Mouse (Mus musculus): ENCODE measurements around the gene Metap1d. TPM values are rescaled to one million over a fixed set of nuclear protein-coding genes. Genes with fewer than 3 reads are reported as not detected.

Gene Metap1d
- total and polyA plus RNA-seq, 2 experiments from 2014 or later = 14.4 to 25.1 TPM

DNA sequence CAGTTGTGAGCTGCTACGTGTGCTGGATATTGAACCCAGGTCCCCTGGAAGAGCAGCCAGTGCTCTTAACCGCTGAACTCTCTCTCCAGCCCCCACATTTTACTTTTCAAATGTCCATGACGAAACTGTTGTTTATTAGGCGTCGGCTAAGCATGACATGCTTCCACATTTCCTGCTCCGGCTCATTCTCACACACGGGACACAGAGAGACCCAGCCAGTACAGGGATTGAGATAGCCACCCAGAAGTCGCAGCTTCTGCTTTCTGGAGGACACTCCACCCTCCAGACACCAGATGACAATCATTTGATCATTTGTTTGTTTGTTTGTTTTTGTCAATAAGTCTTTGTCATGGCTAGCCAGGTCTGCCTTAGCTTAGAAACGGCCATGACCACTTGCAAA lies 51.8 kb downstream of the Metap1d start:
- Histone ChIP-seq H3K9me3 (ENCODE audit: low read length) (no peaks in the 10 kb centered on the region), H3K4me3 (ENCODE audit: low read depth, low read length) (no peak overlapping the region), H3K9ac (replicated peaks; ENCODE audit: low read length, poor library complexity, severe bottlenecking) (no peak overlapping the region), H3K27ac (ENCODE audit: low read depth, low read length) (no peak overlapping the region), H3K27me3 (ENCODE audit: insufficient read depth, low read length) (no peaks in the 10 kb centered on the region), H3K4me2 (ENCODE audit: low read depth, low read length, poor library complexity, severe bottlenecking) (no peak overlapping the region), H3K4me1 (ENCODE audit: insufficient read depth, low read length) (no peaks in the 10 kb centered on the region), H3K36me3 (ENCODE audit: insufficient read depth, low read length) (no peaks in the 10 kb centered on the region)
- no peak for TF ChIP-seq CTCF (IDR thresholded peaks at IDR 0.05)
- DNase-seq (ENCODE audit: low spot score) = no peak
- no peak for ATAC-seq (ENCODE audit: low FRiP score)
- WGBS = 78% methylated on average over 9 of the region's 9 CpGs

DNA sequence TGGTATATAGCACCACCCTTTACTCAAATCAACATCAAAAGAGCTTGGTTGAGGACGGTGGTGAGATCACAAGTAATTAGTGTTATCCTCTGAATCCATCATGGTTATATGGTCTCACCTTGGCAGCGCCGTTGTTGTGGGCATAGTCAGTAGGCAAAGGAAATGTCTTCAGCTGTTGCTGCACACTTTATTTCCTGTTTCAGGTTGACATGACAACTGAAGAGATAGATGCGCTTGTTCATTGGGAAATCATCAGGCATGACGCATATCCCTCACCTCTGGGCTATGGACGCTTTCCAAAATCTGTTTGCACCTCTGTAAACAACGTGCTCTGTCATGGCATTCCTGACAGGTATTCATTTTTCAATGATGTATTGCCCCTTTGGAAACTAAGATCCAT lies 58.1 kb downstream of the Metap1d start:
- H3K9ac ChIP-seq (replicated peaks; ENCODE audit: low read length, poor library complexity, severe bottlenecking) = no peak overlapping the region
- no peaks in the 10 kb centered on the region for H3K36me3 ChIP-seq (ENCODE audit: insufficient read depth, low read length)
- H3K27ac ChIP-seq (ENCODE audit: low read depth, low read length) = no peak overlapping the region
- no peak for TF ChIP-seq CTCF (IDR thresholded peaks at IDR 0.05)
- H3K4me1 ChIP-seq (ENCODE audit: insufficient read depth, low read length) = no peaks in the 10 kb centered on the region
- 91% methylated on average over 7 of the region's 7 CpGs for WGBS
- H3K4me3 ChIP-seq (ENCODE audit: low read depth, low read length) = no peak overlapping the region
- DNase-seq (ENCODE audit: low spot score) (no peak), ATAC-seq (ENCODE audit: low FRiP score) (no peak)
- no peak overlapping the region for H3K4me2 ChIP-seq (ENCODE audit: low read depth, low read length, poor library complexity, severe bottlenecking)
- 0 out of 2 replicates have a peak, but pooled peaks cover 3% of the 10 kb centered on the region for H3K27me3 ChIP-seq (ENCODE audit: insufficient read depth, low read length)
- no peaks in the 10 kb centered on the region for H3K9me3 ChIP-seq (ENCODE audit: low read length)

DNA sequence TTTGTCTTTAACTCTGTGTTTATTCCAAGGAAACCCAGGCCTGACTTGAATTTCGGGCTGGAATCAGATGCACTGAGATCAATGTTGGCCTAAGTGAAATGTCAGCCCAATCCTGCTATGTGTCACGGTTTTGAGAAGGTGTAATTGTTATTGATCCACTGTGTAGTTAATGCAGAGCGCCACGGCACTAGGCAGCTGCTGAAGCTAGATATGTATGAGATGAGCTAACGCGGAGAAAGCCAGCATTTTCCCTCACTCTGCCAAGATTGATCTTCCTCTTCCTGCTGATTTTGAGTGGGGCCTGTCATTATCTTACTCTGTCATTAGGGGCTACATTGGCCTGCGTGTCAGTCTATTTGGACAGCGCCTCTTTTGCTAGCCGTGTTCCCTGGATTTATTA lies 59.2 kb downstream of the Metap1d start:
- 61% methylated on average over 9 of the region's 9 CpGs for WGBS

DNA sequence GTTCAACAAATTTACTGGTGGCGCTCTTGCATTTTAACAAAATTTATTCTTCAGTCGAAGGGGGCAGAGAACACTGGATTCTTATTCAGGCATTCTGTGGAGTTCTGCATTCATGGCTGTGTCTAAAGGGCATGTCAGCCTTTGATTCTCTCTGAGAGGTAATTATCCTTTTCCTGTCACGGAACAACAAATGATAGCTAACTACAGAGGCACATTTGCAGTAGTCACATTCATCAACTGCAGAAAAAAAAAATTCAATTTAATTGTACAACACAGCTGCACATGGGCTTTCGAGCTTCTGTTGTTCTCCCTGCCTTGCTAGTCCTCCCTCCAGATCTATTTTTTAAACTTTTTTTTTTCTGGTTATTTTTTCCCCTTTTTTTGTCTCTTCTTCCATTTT lies 63.9 kb downstream of the Metap1d start:
- WGBS = 39% methylated on average over 4 of the region's 4 CpGs
- H3K9ac ChIP-seq (replicated peaks; ENCODE audit: low read length, poor library complexity, severe bottlenecking) = no peak overlapping the region
- DNase-seq (ENCODE audit: low spot score) (no peak), ATAC-seq (ENCODE audit: low FRiP score) (no peak)
- no peak for TF ChIP-seq CTCF (IDR thresholded peaks at IDR 0.05)
- H3K4me1 ChIP-seq (ENCODE audit: insufficient read depth, low read length) = no peaks in the 10 kb centered on the region
- no peaks in the 10 kb centered on the region for H3K36me3 ChIP-seq (ENCODE audit: insufficient read depth, low read length)
- H3K27ac ChIP-seq (ENCODE audit: low read depth, low read length) = no peak overlapping the region
- no peak overlapping the region for H3K4me3 ChIP-seq (ENCODE audit: low read depth, low read length)
- H3K27me3 ChIP-seq (ENCODE audit: insufficient read depth, low read length) = peaks cover 35% of the 10 kb centered on the region
- no peaks in the 10 kb centered on the region for H3K9me3 ChIP-seq (ENCODE audit: low read length)
- H3K4me2 ChIP-seq (ENCODE audit: low read depth, low read length, poor library complexity, severe bottlenecking) = no peak overlapping the region

More for the DNA sequence above, 59.2 kb downstream of the Metap1d start:
- Histone ChIP-seq H3K27me3 (ENCODE audit: insufficient read depth, low read length) (peaks cover 4% of the 10 kb centered on the region; the same call in 1 of the 2 replicates), H3K27ac (ENCODE audit: low read depth, low read length) (no peak overlapping the region), H3K9me3 (ENCODE audit: low read length) (no peaks in the 10 kb centered on the region), H3K4me2 (ENCODE audit: low read depth, low read length, poor library complexity, severe bottlenecking) (no peak overlapping the region), H3K9ac (replicated peaks; ENCODE audit: low read length, poor library complexity, severe bottlenecking) (no peak overlapping the region), H3K4me3 (ENCODE audit: low read depth, low read length) (no peak overlapping the region), H3K36me3 (ENCODE audit: insufficient read depth, low read length) (no peaks in the 10 kb centered on the region), H3K4me1 (ENCODE audit: insufficient read depth, low read length) (no peaks in the 10 kb centered on the region)
- ATAC-seq (ENCODE audit: low FRiP score) (no peak), DNase-seq (ENCODE audit: low spot score) (no peak)
- TF ChIP-seq CTCF (IDR thresholded peaks at IDR 0.05) = no peak

DNA sequence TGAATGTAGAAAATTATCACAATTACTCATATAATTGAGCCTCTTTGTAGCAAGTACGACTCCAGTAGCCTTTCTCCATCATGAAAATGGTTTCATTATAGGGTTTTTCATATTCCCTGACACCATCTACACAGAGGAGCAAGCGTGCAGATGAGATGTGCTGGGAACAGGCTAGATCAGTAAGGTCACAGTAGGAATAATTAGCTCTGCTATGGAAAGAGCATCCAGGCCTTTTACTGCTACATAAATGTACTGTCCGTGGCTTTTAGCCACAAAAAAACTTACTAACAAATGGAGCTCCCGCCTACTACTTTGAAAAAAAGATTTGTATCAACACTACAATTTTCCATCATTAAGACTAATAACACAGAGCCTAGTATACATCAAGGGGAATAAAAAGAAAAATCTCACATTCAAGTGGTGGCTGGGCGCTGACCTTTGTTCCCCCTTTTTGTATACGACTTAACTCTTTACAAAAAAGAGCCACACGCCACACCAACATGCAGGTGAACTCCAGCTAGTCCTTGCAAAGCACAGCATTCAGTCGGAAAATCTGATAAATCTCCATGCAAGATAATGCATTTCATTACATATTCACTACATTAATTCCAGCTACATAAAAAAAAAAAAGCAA lies 64.5 kb downstream of the Metap1d start:
- DNase-seq (ENCODE audit: low spot score) (no peak), ATAC-seq (ENCODE audit: low FRiP score) (no peak)
- no peaks in the 10 kb centered on the region for H3K36me3 ChIP-seq (ENCODE audit: insufficient read depth, low read length)
- no peaks in the 10 kb centered on the region for H3K9me3 ChIP-seq (ENCODE audit: low read length)
- H3K27me3 ChIP-seq (ENCODE audit: insufficient read depth, low read length) = peaks cover 39% of the 10 kb centered on the region
- no peak for TF ChIP-seq CTCF (IDR thresholded peaks at IDR 0.05)
- H3K4me2 ChIP-seq (ENCODE audit: low read depth, low read length, poor library complexity, severe bottlenecking) = no peak overlapping the region
- no peak overlapping the region for H3K4me3 ChIP-seq (ENCODE audit: low read depth, low read length)
- H3K9ac ChIP-seq (replicated peaks; ENCODE audit: low read length, poor library complexity, severe bottlenecking) = no peak overlapping the region
- WGBS = 58% methylated on average over 8 of the region's 8 CpGs
- H3K4me1 ChIP-seq (ENCODE audit: insufficient read depth, low read length) = no peaks in the 10 kb centered on the region
- H3K27ac ChIP-seq (ENCODE audit: low read depth, low read length) = no peak overlapping the region

DNA sequence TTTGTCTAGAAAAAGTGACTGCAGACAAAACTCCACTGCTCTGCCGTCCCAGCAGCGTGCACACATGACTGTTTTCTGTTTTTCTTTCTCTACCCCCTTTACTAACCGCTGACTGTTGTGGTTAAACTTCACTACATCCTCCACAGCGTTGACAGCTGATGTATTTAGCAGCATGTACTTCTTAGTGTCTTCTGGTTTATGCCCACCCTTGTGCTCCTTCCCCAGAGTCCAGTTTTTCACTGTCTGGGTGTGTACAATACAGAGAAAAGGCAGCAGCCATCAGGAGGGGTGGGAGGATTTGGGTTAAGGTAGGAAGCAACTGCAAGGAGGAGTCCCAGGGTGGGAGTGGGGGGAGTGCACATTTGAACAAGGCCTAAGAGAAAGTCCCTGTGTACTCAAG lies 69.8 kb downstream of the Metap1d start:
- Histone ChIP-seq H3K27ac (ENCODE audit: low read depth, low read length) (no peak overlapping the region), H3K9me3 (ENCODE audit: low read length) (no peaks in the 10 kb centered on the region), H3K36me3 (ENCODE audit: insufficient read depth, low read length) (no peaks in the 10 kb centered on the region), H3K9ac (replicated peaks; ENCODE audit: low read length, poor library complexity, severe bottlenecking) (no peak overlapping the region), H3K4me1 (ENCODE audit: insufficient read depth, low read length) (no peaks in the 10 kb centered on the region), H3K27me3 (ENCODE audit: insufficient read depth, low read length) (peaks cover 76% of the 10 kb centered on the region), H3K4me2 (ENCODE audit: low read depth, low read length, poor library complexity, severe bottlenecking) (no peak overlapping the region), H3K4me3 (ENCODE audit: low read depth, low read length) (no peak overlapping the region)
- ATAC-seq (ENCODE audit: low FRiP score) (no peak), DNase-seq (ENCODE audit: low spot score) (no peak)
- TF ChIP-seq CTCF (IDR thresholded peaks at IDR 0.05) = no peak
- 77% methylated on average over 4 of the region's 4 CpGs for WGBS

Data from midbrain, postnatal 0 days (tissue).